In the genomic region with DNA sequence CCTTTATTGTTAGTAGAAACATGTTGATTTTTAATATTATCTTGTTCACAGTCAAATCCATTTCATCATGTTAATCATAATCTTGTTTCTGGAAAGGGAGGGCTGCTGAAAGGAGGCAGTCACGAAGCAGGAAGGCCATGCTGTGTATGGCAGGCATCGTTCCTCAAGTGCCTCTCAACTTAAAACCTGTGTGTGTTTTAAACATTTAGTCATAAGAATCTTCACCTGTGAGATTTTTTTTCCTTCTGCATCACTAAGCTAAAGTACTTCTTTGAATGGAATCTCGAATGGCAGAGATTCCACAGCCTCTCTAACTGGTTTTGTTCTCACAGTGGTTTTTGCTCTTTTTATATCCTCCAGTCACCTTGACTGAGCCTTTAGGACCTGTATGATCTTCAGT, we compare ENCODE assay signal across 23 mouse cellular contexts.
"Had no signal": no experiment of that assay in that cellular context is flagged by ENCODE, and none has a peak within 500 bp of the region (broad histone marks: within the 10 kb centered on the region; RNA-seq: fewer than 3 reads in every experiment).

No protein-coding gene starts in this region.

- DNase-seq: gastrocnemius, adult 2 months; gastrocnemius, postnatal 10 days; gastrocnemius, postnatal 25 days; heart, adult 18-20 months; heart, postnatal 10 days; heart, postnatal 4 days; kidney, adult 18-20 months; kidney, adult 8-10 months; kidney, postnatal 10 days; kidney, postnatal 25 days; kidney, postnatal 4 days had no signal

- H3K27me3 ChIP-seq: heart, embryonic 12.5 days; hindbrain, embryonic 12.5 days; intestine, embryonic 15.5 days; limb, embryonic 12.5 days had no signal

- H3K4me3 ChIP-seq: gastrocnemius, adult 2 months; heart, embryonic 10.5 days; heart, embryonic 12.5 days; hindbrain, embryonic 10.5 days; hindbrain, embryonic 12.5 days; intestine, embryonic 15.5 days; layer of hippocampus, adult 2 months; left cerebral cortex, adult 2 months; limb, embryonic 10.5 days; limb, embryonic 12.5 days had no signal

- H3K36me3 ChIP-seq: heart, embryonic 10.5 days; heart, embryonic 12.5 days; hindbrain, embryonic 10.5 days; hindbrain, embryonic 12.5 days; intestine, embryonic 15.5 days; limb, embryonic 10.5 days; limb, embryonic 12.5 days had no signal

- H3K4me2 ChIP-seq: heart, embryonic 12.5 days; hindbrain, embryonic 12.5 days; hindbrain, embryonic 14.5 days; intestine, embryonic 15.5 days; limb, embryonic 12.5 days had no signal

- ATAC-seq: hindbrain, embryonic 16.5 days; intestine, embryonic 15.5 days; intestine, postnatal 0 days had no signal

- H3K4me1 ChIP-seq: heart, embryonic 10.5 days; hindbrain, embryonic 12.5 days; intestine, embryonic 15.5 days; limb, embryonic 12.5 days had no signal

- H3K9ac ChIP-seq: heart, embryonic 12.5 days; hindbrain, embryonic 12.5 days; hindbrain, embryonic 14.5 days; intestine, embryonic 15.5 days; limb, embryonic 12.5 days had no signal

- H3K27ac ChIP-seq: gastrocnemius, adult 2 months; heart, embryonic 10.5 days; hindbrain, embryonic 10.5 days; hindbrain, embryonic 12.5 days; hindbrain, embryonic 14.5 days; intestine, embryonic 15.5 days; layer of hippocampus, adult 2 months; left cerebral cortex, adult 2 months; limb, embryonic 10.5 days; limb, embryonic 12.5 days had no signal

- H3K9me3 ChIP-seq: heart, embryonic 10.5 days; heart, embryonic 12.5 days; hindbrain, embryonic 10.5 days; hindbrain, embryonic 12.5 days; intestine, embryonic 15.5 days; limb, embryonic 10.5 days; limb, embryonic 12.5 days had no signal
